Mouse (Mus musculus) forebrain, embryonic 10.5 days (tissue): ENCODE results near the gene Hist1h2bl. TPM values are rescaled to one million over a fixed set of nuclear protein-coding genes. Genes with fewer than 3 reads are reported as not detected.
"Not testable (repeated sequence)": the region's sequence is repeated elsewhere in the genome, so short reads cannot be mapped to it uniquely, and the experiment has no call there.

Experiments
- DNase-seq: peaks from one replicate; pipeline ENCODE4 v3.0.0-alpha.2; 2017; ENCODE audit warnings: low spot score; ENCODE audit errors: extremely low spot score
- H3K27ac ChIP-seq: fragments of 300-500 bp; sonication (generic); 2 replicates; pipeline ENCODE4 v1.5.1; 2016; ENCODE audit warnings: mild to moderate bottlenecking
- H3K27me3 ChIP-seq: fragments of 300-500 bp; sonication (generic); 2 replicates; pipeline ENCODE4 v1.6.1; 2016; ENCODE audit warnings: mild to moderate bottlenecking; ENCODE audit not compliant: poor library complexity, severe bottlenecking
- H3K36me3 ChIP-seq: fragments of 300-500 bp; sonication (generic); replicated peaks from 2 replicates; pipeline ENCODE4 v1.6.1; 2016; ENCODE audit warnings: mild to moderate bottlenecking, moderate library complexity
- H3K4me1 ChIP-seq: fragments of 300-500 bp; sonication (generic); 2 replicates; pipeline ENCODE4 v1.6.1; 2016
- H3K4me3 ChIP-seq: fragments of 300-500 bp; sonication (generic); 2 replicates; pipeline ENCODE4 v1.5.1; 2016; ENCODE audit warnings: mild to moderate bottlenecking, moderate library complexity
- H3K9me3 ChIP-seq: fragments of 300-500 bp; sonication (generic); 2 replicates; pipeline ENCODE4 v1.6.1; 2016; ENCODE audit warnings: mild to moderate bottlenecking, moderate library complexity
- WGBS: fragments of 180-500 bp; shearing (Covaris S2); methylation state at CpG from one replicate; pipeline ENCODE4 v1.1.7; 2016; 5-methylcytosine and 5-hydroxymethylcytosine counted together
- polyA plus RNA-seq: library from polyadenylated mRNA; unstranded; fragments of >200 nt; fragmentation: Nextera tagmentation; extraction: Ambion mirVana; gene quantifications from 2 replicates; pipeline ENCODE4 v1.2.1, GENCODE M21; 2016

The Hist1h2bl gene
- polyA plus RNA-seq, result 1.5 and 2.0 TPM in 2 replicates

GRCm38 (mm10) chr13:21715864-21716539, at the start of gene Hist1h2bl, which contains the start of gene Hist1h2ai:
Gene Hist1h2bl, minus strand, starts transcription at chr13:21716143.
Gene Hist1h2ai, plus strand, starts transcription at chr13:21716422.
- Histone ChIP-seq H3K4me3 (peak within 1 kb of the TSS; percentile 55), H3K27ac (peak within 1 kb of the TSS; percentile 95), H3K4me1 (peaks cover 49% of the 10 kb centered on the region)
- not testable (repeated sequence) for H3K36me3 ChIP-seq, H3K27me3 ChIP-seq, H3K9me3 ChIP-seq
- under 1% methylated on average over 35 of the region's 50 CpGs for WGBS
- peak; percentile 82 for DNase-seq

GRCm38 (mm10) chr13:21755707-21756106, 39.8 kb upstream of the Hist1h2bl start:
- Histone ChIP-seq H3K27ac (peak overlapping the region; percentile 89), H3K4me3 (peak overlapping the region; percentile 64), H3K9me3 (no peaks in the 10 kb centered on the region), H3K4me1 (peaks cover 38% of the 10 kb centered on the region), H3K36me3 (no peaks in the 10 kb centered on the region), H3K27me3 (no peaks in the 10 kb centered on the region)
- 91% methylated on average over 1 of the region's 1 CpGs for WGBS
- DNase-seq, result no peak

GRCm38 (mm10) chr13:21754294-21755001, 38.5 kb upstream of the Hist1h2bl start:
- Histone ChIP-seq H3K4me3 (peak overlapping the region; percentile 64), H3K4me1 (peaks cover 40% of the 10 kb centered on the region), H3K27ac (peak overlapping the region; percentile 95)
- not testable (repeated sequence) for H3K9me3 ChIP-seq, H3K27me3 ChIP-seq, H3K36me3 ChIP-seq
- under 1% methylated on average over 26 of the region's 26 CpGs for WGBS
- peak; percentile 41 for DNase-seq

GRCm38 (mm10) chr13:21753524-21754285, 37.8 kb upstream of the Hist1h2bl start, which contains the start of the genes Hist1h2ak and Hist1h2bn:
Gene Hist1h2ak, minus strand, starts transcription at chr13:21753827.
Gene Hist1h2bn, plus strand, starts transcription at chr13:21754123.
- not testable (repeated sequence) for H3K27me3 ChIP-seq, H3K36me3 ChIP-seq, H3K9me3 ChIP-seq
- DNase-seq, result peak; percentile 79
- peak within 1 kb of the TSS; percentile 95 for H3K27ac ChIP-seq
- H3K4me1 ChIP-seq, result peaks cover 48% of the 10 kb centered on the region
- H3K4me3 ChIP-seq, result peak within 1 kb of the TSS; percentile 64
- under 1% methylated on average over 49 of the region's 50 CpGs for WGBS

- 3% methylated on average over 10 of the region's 10 CpGs for WGBS
- Histone ChIP-seq H3K9me3 (no peaks in the 10 kb centered on the region), H3K27me3 (no peaks in the 10 kb centered on the region), H3K36me3 (no peaks in the 10 kb centered on the region), H3K4me3 (peak overlapping the region; percentile 64), H3K27ac (peak overlapping the region; percentile 95), H3K4me1 (peaks cover 54% of the 10 kb centered on the region)
- DNase-seq, result peak; percentile 38
These were observed 37.1 kb upstream of the Hist1h2bl start for GRCm38 (mm10) chr13:21753051-21753523.

- Histone ChIP-seq H3K27me3 (no peaks in the 10 kb centered on the region), H3K27ac (peak overlapping the region; percentile 95)
- 61% methylated on average over 3 of the region's 3 CpGs for WGBS
These were observed 36.4 kb upstream of the Hist1h2bl start for GRCm38 (mm10) chr13:21752356-21752755.

GRCm38 (mm10) chr13:21751827-21752226, 35.9 kb upstream of the Hist1h2bl start:
- H3K4me1 ChIP-seq, result peaks cover 60% of the 10 kb centered on the region
- no peaks in the 10 kb centered on the region for H3K27me3 ChIP-seq
- H3K4me3 ChIP-seq, result peak overlapping the region; percentile 64; the same call in 1 of the 2 replicates
- peaks cover 5% of the 10 kb centered on the region; the same call in 1 of the 2 replicates for H3K36me3 ChIP-seq
- DNase-seq, result no peak
- H3K27ac ChIP-seq, result peak overlapping the region; percentile 95
- 69% methylated on average over 3 of the region's 3 CpGs for WGBS
- no peaks in the 10 kb centered on the region for H3K9me3 ChIP-seq

More at GRCm38 (mm10) chr13:21752356-21752755, 36.4 kb upstream of the Hist1h2bl start:
- DNase-seq, result peak; percentile 42
- Histone ChIP-seq H3K36me3 (peaks cover 3% of the 10 kb centered on the region; the same call in 1 of the 2 replicates), H3K9me3 (no peaks in the 10 kb centered on the region), H3K4me3 (peak overlapping the region; percentile 64), H3K4me1 (peaks cover 58% of the 10 kb centered on the region)

- H3K4me3 ChIP-seq, result peak overlapping the region; percentile 64; the same call in 1 of the 2 replicates
- H3K27me3 ChIP-seq, result no peaks in the 10 kb centered on the region
- no peak for DNase-seq
- H3K36me3 ChIP-seq, result peaks cover 5% of the 10 kb centered on the region; the same call in 1 of the 2 replicates
- peak overlapping the region; percentile 95 for H3K27ac ChIP-seq
- no peaks in the 10 kb centered on the region for H3K9me3 ChIP-seq
- peaks cover 60% of the 10 kb centered on the region for H3K4me1 ChIP-seq
These were observed 35.5 kb upstream of the Hist1h2bl start for GRCm38 (mm10) chr13:21751417-21751816.

- Histone ChIP-seq H3K4me1 (peaks cover 56% of the 10 kb centered on the region), H3K4me3 (peak within 1 kb of the TSS; percentile 64), H3K27ac (peak within 1 kb of the TSS; percentile 95)
- H3K36me3 ChIP-seq, H3K27me3 ChIP-seq, H3K9me3 ChIP-seq: not testable (repeated sequence)
- under 1% methylated on average over 52 of the region's 56 CpGs for WGBS
- DNase-seq, result peak; percentile 94
These were observed 34.4 kb upstream of the Hist1h2bl start, which contains the start of gene Hist1h4k for GRCm38 (mm10) chr13:21750159-21751017. Gene Hist1h4k, minus strand, starts transcription at chr13:21750505.

GRCm38 (mm10) chr13:21749387-21750158, 33.6 kb upstream of the Hist1h2bl start:
- peak; percentile 65 for DNase-seq
- Histone ChIP-seq H3K36me3 (peaks cover 5% of the 10 kb centered on the region; the same call in 1 of the 2 replicates), H3K4me3 (peak overlapping the region; percentile 64), H3K9me3 (no peaks in the 10 kb centered on the region), H3K27ac (peak overlapping the region; percentile 95), H3K27me3 (no peaks in the 10 kb centered on the region), H3K4me1 (peaks cover 49% of the 10 kb centered on the region)
- WGBS, result 5% methylated on average over 5 of the region's 5 CpGs

GRCm38 (mm10) chr13:21745006-21745405, 29.1 kb upstream of the Hist1h2bl start:
- Histone ChIP-seq H3K9me3 (no peaks in the 10 kb centered on the region), H3K27me3 (no peaks in the 10 kb centered on the region), H3K36me3 (peaks cover 8% of the 10 kb centered on the region; the same call in 1 of the 2 replicates), H3K4me3 (no peak overlapping the region), H3K4me1 (peaks cover 21% of the 10 kb centered on the region), H3K27ac (no peak overlapping the region)
- no peak for DNase-seq
- WGBS, result 89% methylated on average over 1 of the region's 1 CpGs
